Mouse (Mus musculus): ENCODE measurements at regions not wholly inside any gene's neighbourhood (a gene's known extent, or its start where the extent isn't known, plus 50 kb on each side); places are given as distances from the start of the nearest gene placed in this dataset.

- no peak for DNase-seq (ENCODE audit: low read depth, low spot score)
- Histone ChIP-seq H3K4me1 (ENCODE audit: control insufficient read depth in 1 of 2, insufficient read depth in 2 of 2, low read length in 2 of 2) (no peaks in the 10 kb centered on the region), H3K27me3 (ENCODE audit: control insufficient read depth in 1 of 2, insufficient read depth in 2 of 2, low read length in 2 of 2) (no peaks in the 10 kb centered on the region), H3K79me2 (ENCODE audit: control insufficient read depth, insufficient read depth, low read length, poor library complexity) (no peaks in the 10 kb centered on the region), H3K9me3 (replicated peaks; ENCODE audit: insufficient read depth, low read length) (no peaks in the 10 kb centered on the region), H3K4me3 (ENCODE audit: control insufficient read depth in 1 of 2, insufficient read depth in 1 of 2, low read depth in 2 of 2, low read length in 2 of 2) (no peak overlapping the region), H3K9ac (ENCODE audit: control insufficient read depth, low read depth, low read length, poor library complexity, severe bottlenecking) (no peak overlapping the region), H3K27ac (ENCODE audit: control insufficient read depth, low read depth, low read length) (no peak overlapping the region), H3K36me3 (ENCODE audit: control insufficient read depth in 1 of 2, insufficient read depth in 2 of 2, low read length in 2 of 2) (no peaks in the 10 kb centered on the region)
- TF ChIP-seq CTCF (IDR thresholded peaks at IDR 0.05 in 2 of 3, conservative IDR thresholded peaks at IDR 0.05 in 1 of 3; ENCODE audit: control insufficient read depth in 1 of 3, insufficient read depth in 1 of 3, low read depth in 2 of 3, low read length in 3 of 3, poor library complexity in 1 of 3, severe bottlenecking in 1 of 3) = no peak
- TF ChIP-seq POLR2AphosphoS2 (IDR thresholded peaks at IDR 0.05; ENCODE audit: low read length) = no peak
- TF ChIP-seq GABPA (IDR thresholded peaks at IDR 0.05; ENCODE audit: low read depth, low read length) = no peak
- no peak for TF ChIP-seq POLR2AphosphoS5 (IDR thresholded peaks at IDR 0.05; ENCODE audit: borderline replicate concordance, low read depth, low read length)
- TF ChIP-seq E2F4 (IDR thresholded peaks at IDR 0.05; ENCODE audit: borderline replicate concordance, low read depth, low read length) = no peak
- no peak for TF ChIP-seq BHLHE40 (IDR thresholded peaks at IDR 0.05; ENCODE audit: borderline replicate concordance, low read depth, low read length)
- TF ChIP-seq ZC3H11A (IDR thresholded peaks at IDR 0.05; ENCODE audit: low read depth, low read length) = no peak
- no peak for TF ChIP-seq POLR2A (IDR thresholded peaks at IDR 0.05; ENCODE audit: control insufficient read depth in 1 of 2, insufficient read depth in 1 of 2, low read depth in 1 of 2, low read length in 2 of 2, poor library complexity in 1 of 2)
- no peak for TF ChIP-seq MAZ (IDR thresholded peaks at IDR 0.05; ENCODE audit: low read depth, low read length)
- no peak for TF ChIP-seq MAFK (IDR thresholded peaks at IDR 0.05; ENCODE audit: borderline replicate concordance, low read depth, low read length)
- TF ChIP-seq TCF12 (IDR thresholded peaks at IDR 0.05; ENCODE audit: low read depth, low read length) = no peak
- no peak for TF ChIP-seq CHD1 (IDR thresholded peaks at IDR 0.05; ENCODE audit: low read depth, low read length)
- TF ChIP-seq GATA1 (IDR thresholded peaks at IDR 0.05; ENCODE audit: low read depth, low read length) = no peak
- no peak for TF ChIP-seq ETS1 (IDR thresholded peaks at IDR 0.05; ENCODE audit: low read depth, low read length)
- TF ChIP-seq ZKSCAN1 (IDR thresholded peaks at IDR 0.05; ENCODE audit: low read depth, low read length) = no peak
Observed at GRCm38 (mm10) chr8:8378248-8378647, 282.8 kb downstream of the Efnb2 start.

DNA sequence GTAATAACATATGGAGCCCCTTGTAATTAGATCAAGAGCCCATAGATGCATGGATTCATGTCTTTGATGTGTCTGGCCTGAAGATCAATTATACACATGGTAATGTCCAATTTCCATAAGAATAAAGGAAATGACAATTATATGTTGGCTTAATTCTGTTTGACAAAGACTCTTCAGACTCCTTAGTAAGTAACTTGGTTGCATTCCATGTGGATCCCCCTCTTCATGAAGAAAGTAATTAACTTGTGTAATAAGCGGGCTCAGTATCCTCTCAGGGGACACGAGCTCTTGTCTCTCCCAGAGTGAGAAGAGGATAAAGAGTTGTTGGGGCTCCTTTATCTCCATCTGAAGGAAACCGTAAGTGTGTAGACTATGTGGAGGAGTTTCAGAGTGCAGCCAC lies 284.3 kb downstream of the Efnb2 start:
- no peaks in the 10 kb centered on the region for H3K27me3 ChIP-seq (ENCODE audit: control insufficient read depth in 1 of 2, insufficient read depth in 2 of 2, low read length in 2 of 2)
- H3K4me3 ChIP-seq (ENCODE audit: control insufficient read depth in 1 of 2, insufficient read depth in 1 of 2, low read depth in 2 of 2, low read length in 2 of 2) = no peak overlapping the region
- H3K36me3 ChIP-seq (ENCODE audit: control insufficient read depth in 1 of 2, insufficient read depth in 2 of 2, low read length in 2 of 2) = no peaks in the 10 kb centered on the region
- H3K27ac ChIP-seq (ENCODE audit: control insufficient read depth, low read depth, low read length) = no peak overlapping the region
- no peaks in the 10 kb centered on the region for H3K9me3 ChIP-seq (replicated peaks; ENCODE audit: insufficient read depth, low read length)
- H3K79me2 ChIP-seq (ENCODE audit: control insufficient read depth, insufficient read depth, low read length, poor library complexity) = no peaks in the 10 kb centered on the region
- no peak overlapping the region for H3K9ac ChIP-seq (ENCODE audit: control insufficient read depth, low read depth, low read length, poor library complexity, severe bottlenecking)
- no peak for TF ChIP-seq ZKSCAN1 (IDR thresholded peaks at IDR 0.05; ENCODE audit: low read depth, low read length)
- no peak for TF ChIP-seq SMC3 (IDR thresholded peaks at IDR 0.05; ENCODE audit: low read depth, low read length)
- TF ChIP-seq TBP (IDR thresholded peaks at IDR 0.05; ENCODE audit: low read depth, low read length) = no peak
- TF ChIP-seq NELFE (IDR thresholded peaks at IDR 0.05; ENCODE audit: low read depth, low read length) = no peak
- no peak for TF ChIP-seq EP300 (IDR thresholded peaks at IDR 0.05; ENCODE audit: low read depth in 1 of 2, low read length in 2 of 2)
- TF ChIP-seq CTCF (IDR thresholded peaks at IDR 0.05 in 2 of 3, conservative IDR thresholded peaks at IDR 0.05 in 1 of 3; ENCODE audit: control insufficient read depth in 1 of 3, insufficient read depth in 1 of 3, low read depth in 2 of 3, low read length in 3 of 3, poor library complexity in 1 of 3, severe bottlenecking in 1 of 3) = no peak
- TF ChIP-seq USF1 (IDR thresholded peaks at IDR 0.05; ENCODE audit: low read depth, low read length) = no peak
- no peak for TF ChIP-seq KAT2A (conservative IDR thresholded peaks at IDR 0.05; ENCODE audit: low read depth, low read length)
- TF ChIP-seq MAX (IDR thresholded peaks at IDR 0.05; ENCODE audit: low read length) = no peak
- no peak for TF ChIP-seq MAFK (IDR thresholded peaks at IDR 0.05; ENCODE audit: borderline replicate concordance, low read depth, low read length)
- TF ChIP-seq ZMIZ1 (IDR thresholded peaks at IDR 0.05; ENCODE audit: low read depth, low read length) = no peak
- no peak for TF ChIP-seq POLR2AphosphoS2 (IDR thresholded peaks at IDR 0.05; ENCODE audit: low read length)
- no peak for TF ChIP-seq TAL1 (IDR thresholded peaks at IDR 0.05; ENCODE audit: low read length)
- no peak for TF ChIP-seq ELF1 (IDR thresholded peaks at IDR 0.05; ENCODE audit: low read depth, low read length)
- TF ChIP-seq MYC (IDR thresholded peaks at IDR 0.05; ENCODE audit: low read depth, low read length) = no peak
- no peak for TF ChIP-seq MEF2A (IDR thresholded peaks at IDR 0.05; ENCODE audit: extremely low read depth, insufficient replicate concordance, low read depth, low read length, poor library complexity, severe bottlenecking)
- TF ChIP-seq NRF1 (IDR thresholded peaks at IDR 0.05; ENCODE audit: insufficient read depth, low read depth, low read length, poor library complexity, severe bottlenecking) = no peak
- no peak for DNase-seq (ENCODE audit: low read depth, low spot score)
- H3K4me1 ChIP-seq (ENCODE audit: control insufficient read depth in 1 of 2, insufficient read depth in 2 of 2, low read length in 2 of 2) = no peaks in the 10 kb centered on the region
